Mouse (Mus musculus) embryonic facial prominence, embryonic 14.5 days (tissue): ENCODE results near the gene Zbtb25. TPM values are rescaled to one million over a fixed set of nuclear protein-coding genes. Genes with fewer than 3 reads are reported as not detected.

Experiments used
- ATAC-seq: fragments of 200-750 bp; cut with Nextera tagmentation; 2 replicates; pipeline ENCODE4 v1.8.0; 2017; ENCODE audit warnings: low read depth, moderate number of reproducible peaks, moderate TSS enrichment
- DNase-seq: peaks from one replicate; pipeline ENCODE4 v3.0.0-alpha.2; 2015; ENCODE audit warnings: low spot score
- H3K27ac ChIP-seq: fragments of 300-500 bp; sonication (generic); replicated peaks from 2 replicates; pipeline ENCODE4 v1.5.1; 2014; ENCODE audit warnings: low read depth, mild to moderate bottlenecking, low read length, moderate library complexity
- H3K27me3 ChIP-seq: fragments of 300-500 bp; sonication (generic); replicated peaks from 2 replicates; pipeline ENCODE4 v1.6.1; 2014; ENCODE audit warnings: low read length; ENCODE audit not compliant: control insufficient read depth, insufficient read depth
- H3K36me3 ChIP-seq: fragments of 300-500 bp; sonication (generic); 2 replicates; pipeline ENCODE4 v1.6.1; 2014; ENCODE audit warnings: low read length, mixed read lengths; ENCODE audit not compliant: control insufficient read depth, insufficient read depth
- H3K4me1 ChIP-seq: fragments of 300-500 bp; sonication (generic); 2 replicates; pipeline ENCODE4 v1.6.1; 2014; ENCODE audit warnings: antibody characterized with exemption, low read length; ENCODE audit not compliant: control insufficient read depth, insufficient read depth
- H3K4me2 ChIP-seq: fragments of 300-500 bp; sonication (generic); 2 replicates; pipeline ENCODE4 v1.6.1; 2014; ENCODE audit warnings: low read depth, mild to moderate bottlenecking, low read length, moderate library complexity, mixed read lengths
- H3K4me3 ChIP-seq: fragments of 300-500 bp; sonication (generic); 2 replicates; pipeline ENCODE4 v1.5.1; 2014; ENCODE audit warnings: low read depth, mild to moderate bottlenecking, low read length
- H3K9ac ChIP-seq: fragments of 300-500 bp; sonication (generic); 2 replicates; pipeline ENCODE4 v1.6.1; 2014; ENCODE audit warnings: low read depth, mild to moderate bottlenecking, low read length, moderate library complexity, mixed read lengths
- H3K9me3 ChIP-seq: fragments of 300-500 bp; sonication (generic); 2 replicates; pipeline ENCODE4 v1.6.1; 2016; ENCODE audit warnings: low read length; ENCODE audit not compliant: control insufficient read depth
- WGBS: fragments of 180-500 bp; shearing (Covaris S2); extraction: QIAGEN DNeasy Blood & Tissue Kit; methylation state at CpG from one replicate; pipeline ENCODE4 v1.1.7; 2014; 5-methylcytosine and 5-hydroxymethylcytosine counted together
- polyA plus RNA-seq: library from polyadenylated mRNA; unstranded; fragments of >200 nt; fragmentation: Nextera tagmentation; extraction: Ambion mirVana; gene quantifications from 2 replicates; pipeline ENCODE4 v1.2.1, GENCODE M21; 2014

The Zbtb25 gene
- polyA plus RNA-seq, 1 experiment from 2014 or later: 21.2 TPM

- Histone ChIP-seq H3K27ac (no peak overlapping the region), H3K4me3 (no peak overlapping the region), H3K4me2 (no peak overlapping the region), H3K9me3 (no peaks in the 10 kb centered on the region), H3K27me3 (no peaks in the 10 kb centered on the region), H3K36me3 (no peaks in the 10 kb centered on the region), H3K4me1 (no peaks in the 10 kb centered on the region), H3K9ac (no peak overlapping the region)
- DNase-seq (no peak), ATAC-seq (no peak)
- WGBS: 79% methylated on average over 5 of the region's 5 CpGs
Measured at GRCm38 (mm10) chr12:76335641-76336040, 33.8 kb downstream of the Zbtb25 start.

- DNase-seq (no peak), ATAC-seq (no peak)
- WGBS: 92% methylated on average over 5 of the region's 5 CpGs
- H3K9me3 ChIP-seq: no peaks in the 10 kb centered on the region
- no peak overlapping the region for H3K4me3 ChIP-seq
- no peak overlapping the region for H3K4me2 ChIP-seq
- no peaks in the 10 kb centered on the region for H3K4me1 ChIP-seq
- H3K27me3 ChIP-seq: no peaks in the 10 kb centered on the region
- no peak overlapping the region for H3K27ac ChIP-seq
- no peaks in the 10 kb centered on the region for H3K36me3 ChIP-seq
- H3K9ac ChIP-seq: no peak overlapping the region
Measured at GRCm38 (mm10) chr12:76333688-76334087, 35.7 kb downstream of the Zbtb25 start.

- ATAC-seq: no peak
- no peak overlapping the region for H3K9ac ChIP-seq
- H3K36me3 ChIP-seq: no peaks in the 10 kb centered on the region
- no peak overlapping the region for H3K4me2 ChIP-seq
- 82% methylated on average over 6 of the region's 6 CpGs for WGBS
- H3K27me3 ChIP-seq: no peaks in the 10 kb centered on the region
- no peak overlapping the region for H3K27ac ChIP-seq
- DNase-seq: no peak
- H3K9me3 ChIP-seq: no peaks in the 10 kb centered on the region
- no peaks in the 10 kb centered on the region for H3K4me1 ChIP-seq
- no peak overlapping the region for H3K4me3 ChIP-seq
Measured at GRCm38 (mm10) chr12:76328567-76329354, 40.6 kb downstream of the Zbtb25 start.

- Histone ChIP-seq H3K9ac (no peak overlapping the region), H3K27me3 (no peaks in the 10 kb centered on the region), H3K27ac (no peak overlapping the region), H3K4me3 (no peak overlapping the region), H3K4me2 (no peak overlapping the region), H3K4me1 (no peaks in the 10 kb centered on the region), H3K9me3 (no peaks in the 10 kb centered on the region), H3K36me3 (no peaks in the 10 kb centered on the region)
- DNase-seq (no peak), ATAC-seq (no peak)
- 80% methylated on average over 23 of the region's 23 CpGs for WGBS
Measured at GRCm38 (mm10) chr12:76326437-76327220, 42.8 kb downstream of the Zbtb25 start.

- no peaks in the 10 kb centered on the region for H3K27me3 ChIP-seq
- H3K9me3 ChIP-seq: no peaks in the 10 kb centered on the region
- peak within 1 kb of the TSS; percentile 66 for H3K9ac ChIP-seq
- 2% methylated on average over 38 of the region's 53 CpGs for WGBS
- H3K27ac ChIP-seq: no peak within 1 kb of the TSS
- peak within 1 kb of the TSS; percentile 61 for H3K4me3 ChIP-seq
- H3K4me2 ChIP-seq: peak within 1 kb of the TSS; percentile 96
- ATAC-seq (peak; percentile 97), DNase-seq (peak; percentile 72)
- H3K36me3 ChIP-seq: peaks cover 16% of the 10 kb centered on the region
- H3K4me1 ChIP-seq: no peaks in the 10 kb centered on the region
Measured at GRCm38 (mm10) chr12:76324679-76325431, 44.5 kb downstream of the Zbtb25 start, which contains the start of gene Akap5. Gene Akap5 (plus strand): TSS chr12:76324891.

GRCm38 (mm10) chr12:76318282-76319212 lies 50.9 kb downstream of the Zbtb25 start:
- H3K4me1 ChIP-seq: no peaks in the 10 kb centered on the region
- 75% methylated on average over 9 of the region's 9 CpGs for WGBS
- DNase-seq: peak; percentile 1
- H3K9ac ChIP-seq: no peak overlapping the region; the same call in 1 of the 2 replicates
- no peaks in the 10 kb centered on the region for H3K9me3 ChIP-seq
- H3K4me2 ChIP-seq: no peak overlapping the region
- H3K36me3 ChIP-seq: peaks cover 61% of the 10 kb centered on the region
- H3K27me3 ChIP-seq: no peaks in the 10 kb centered on the region
- no peak for ATAC-seq
- H3K4me3 ChIP-seq: no peak overlapping the region
- H3K27ac ChIP-seq: no peak overlapping the region

GRCm38 (mm10) chr12:76311951-76312350 lies 57.5 kb downstream of the Zbtb25 start:
- no peaks in the 10 kb centered on the region for H3K9me3 ChIP-seq
- H3K4me1 ChIP-seq: peaks cover 6% of the 10 kb centered on the region; the same call in 1 of the 2 replicates
- no peaks in the 10 kb centered on the region for H3K27me3 ChIP-seq
- peaks cover 67% of the 10 kb centered on the region for H3K36me3 ChIP-seq
- ATAC-seq: no peak
- H3K4me3 ChIP-seq: no peak overlapping the region
- no peak overlapping the region for H3K27ac ChIP-seq
- no peak overlapping the region for H3K9ac ChIP-seq
- no peak overlapping the region for H3K4me2 ChIP-seq
- 91% methylated on average over 8 of the region's 8 CpGs for WGBS
- peak; percentile 6 for DNase-seq
